Mouse (Mus musculus) granulocyte monocyte progenitor cell, adult 5-6 weeks (primary cell): Measurements from ENCODE around the gene Bud23. TPM values are rescaled to one million over a fixed set of nuclear protein-coding genes. Genes with fewer than 3 reads are reported as not detected.
"Not testable (repeated sequence)": the region's sequence is repeated elsewhere in the genome, so short reads cannot be mapped to it uniquely, and the experiment has no call there.

Experiments
- ATAC-seq: replicated peaks from 2 replicates; pipeline ENCODE4 v1.8.0; 2016; ENCODE audit warnings: mild to moderate bottlenecking, moderate TSS enrichment, inconsistent platforms; ENCODE audit not compliant: poor library complexity, severe bottlenecking
- total RNA-seq, 2 experiments: library from RNA; stranded (forward) in 1 of 2; stranded (reverse) in 1 of 2; fragments of 200-712, 200-1000 nt in 1 of 2; fragments of >200 nt in 1 of 2; fragmentation: Nextera tagmentation in 1 of 2; gene quantifications; 2 replicates each; pipeline ENCODE4 v1.2.3; 2014 to 2017

Bud23 gene
- total RNA-seq, 2 experiments from 2014 or later = 80.5 to 89.9 TPM

- no peak for ATAC-seq
Observed at GRCm38 (mm10) chr5:135072720-135073119, 8.0 kb upstream of the Bud23 start.

- ATAC-seq = no peak
Observed at GRCm38 (mm10) chr5:135072061-135072460, 7.3 kb upstream of the Bud23 start.

GRCm38 (mm10) chr5:135070448-135070847 is 5.7 kb upstream of the Bud23 start:
- no peak for ATAC-seq

GRCm38 (mm10) chr5:135066008-135066407 is 1.2 kb upstream of the Bud23 start:
- no peak for ATAC-seq

- ATAC-seq = peak; percentile 16
Observed at GRCm38 (mm10) chr5:135064382-135064766, 385 bp downstream of the Bud23 start.

GRCm38 (mm10) chr5:135063629-135064381 is 954 bp downstream of the Bud23 start, which contains the start of gene Dnajc30:
Dnajc30 (plus strand) TSS chr5:135064202.
- ATAC-seq = peak; percentile 97

- no peak for ATAC-seq
Observed at GRCm38 (mm10) chr5:135053356-135053755, 11.4 kb downstream of the Bud23 start.

GRCm38 (mm10) chr5:135049268-135049667 is 15.5 kb downstream of the Bud23 start:
- not testable (repeated sequence) for ATAC-seq

- ATAC-seq = no peak
Observed at GRCm38 (mm10) chr5:135048539-135048938, 16.2 kb downstream of the Bud23 start.

GRCm38 (mm10) chr5:135044575-135044974 is 20.2 kb downstream of the Bud23 start:
- no peak for ATAC-seq

- ATAC-seq = no peak
Observed at GRCm38 (mm10) chr5:135042105-135042788, 22.5 kb downstream of the Bud23 start.

GRCm38 (mm10) chr5:135040777-135041176 is 24.0 kb downstream of the Bud23 start:
- no peak for ATAC-seq

GRCm38 (mm10) chr5:135040059-135040458 is 24.7 kb downstream of the Bud23 start:
- no peak for ATAC-seq

- ATAC-seq = no peak
Observed at GRCm38 (mm10) chr5:135039541-135039940, 25.2 kb downstream of the Bud23 start.

- no peak for ATAC-seq
Observed at GRCm38 (mm10) chr5:135037946-135038345, 26.8 kb downstream of the Bud23 start.

GRCm38 (mm10) chr5:135035608-135036359 is 29.0 kb downstream of the Bud23 start:
- ATAC-seq = no peak

GRCm38 (mm10) chr5:135034593-135034992 is 30.2 kb downstream of the Bud23 start:
- no peak for ATAC-seq

GRCm38 (mm10) chr5:135032581-135032980 is 32.2 kb downstream of the Bud23 start:
- no peak for ATAC-seq

GRCm38 (mm10) chr5:135029007-135029854 is 35.5 kb downstream of the Bud23 start:
- ATAC-seq = peak; percentile 66

- no peak for ATAC-seq
Observed at GRCm38 (mm10) chr5:135025899-135026298, 38.9 kb downstream of the Bud23 start.
